Mouse (Mus musculus) spleen, adult 18-20 months (tissue): ENCODE results near the gene Tmbim1.

Experiments
- DNase-seq, 2 experiments: peaks; one replicate each; pipeline ENCODE4 v3.0.0; 2022; ENCODE audit warnings: mixed read lengths in 2 of 2

Tmbim1 gene

DNA sequence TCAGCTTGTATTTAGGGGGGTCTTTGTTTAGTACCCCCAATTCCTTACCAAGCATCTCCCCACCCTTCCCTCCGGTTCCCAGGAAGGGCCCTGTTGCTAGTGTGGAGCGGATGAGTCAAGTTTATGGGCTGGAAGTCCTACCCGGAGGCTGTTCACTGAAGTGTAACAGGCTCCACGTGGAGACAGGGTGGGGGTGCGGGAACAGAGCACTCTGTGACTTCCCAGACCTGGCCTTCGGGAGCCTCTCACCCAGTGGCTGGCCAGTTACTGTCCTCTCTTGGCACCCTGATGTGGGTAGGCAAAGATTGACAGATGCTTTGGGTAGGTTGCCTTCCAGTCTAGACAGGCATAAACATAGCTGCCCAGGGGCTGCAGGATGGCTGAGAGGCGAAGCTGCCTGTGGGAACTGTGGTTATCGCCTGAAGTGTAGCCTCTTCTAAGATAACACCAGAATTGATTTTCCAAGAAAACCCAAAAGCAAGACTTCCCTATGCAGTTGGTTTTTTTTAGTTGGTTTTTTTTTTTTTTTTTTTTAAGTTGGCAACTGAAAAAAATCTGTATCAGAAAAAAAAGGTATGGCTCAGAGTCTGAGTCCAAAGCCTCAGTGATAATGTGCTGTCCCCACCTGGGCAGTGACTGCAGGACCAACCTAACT lies 27.4 kb downstream of the Tmbim1 start:
- no peak for DNase-seq

DNA sequence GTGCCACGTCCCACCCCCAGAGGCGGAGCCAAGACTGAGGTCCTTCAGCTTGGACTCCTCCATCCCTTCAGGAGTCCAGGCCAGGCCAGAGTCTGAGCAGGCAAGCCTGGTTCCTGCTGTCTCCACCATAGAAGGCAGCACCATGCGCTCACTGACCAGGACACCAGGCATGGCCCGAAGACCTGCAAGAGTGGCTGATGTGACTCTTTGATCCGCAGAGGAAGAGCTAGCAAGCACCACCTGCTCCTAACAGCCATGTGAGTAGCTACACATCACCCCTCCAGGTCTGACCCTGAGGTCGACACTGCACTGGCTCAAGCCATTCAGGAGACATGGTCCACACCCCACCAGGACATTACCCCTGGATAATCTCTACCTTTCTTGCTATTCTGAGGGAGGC lies 28.4 kb downstream of the Tmbim1 start:
- no peak for DNase-seq

DNA sequence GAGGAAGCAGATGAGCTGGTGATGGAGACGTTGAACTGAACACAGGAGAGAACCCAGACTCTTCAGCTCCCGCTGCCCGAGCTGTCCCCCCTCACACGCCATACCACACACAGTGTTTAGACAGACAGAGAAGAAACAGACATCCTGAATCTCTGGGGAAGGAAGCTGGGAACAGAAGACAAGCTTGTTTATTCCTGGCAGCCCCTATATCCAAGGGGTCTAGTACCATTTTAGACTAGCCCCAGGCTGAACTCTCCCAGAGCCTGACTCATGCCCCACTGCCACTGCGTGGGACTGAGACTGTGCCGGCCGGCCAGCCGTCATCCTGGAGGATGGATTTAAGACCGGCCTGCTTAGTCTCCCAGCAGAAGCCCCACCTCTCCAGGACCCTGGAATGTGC lies 30.4 kb downstream of the Tmbim1 start:
- DNase-seq = no peak

GRCm38 (mm10) chr1:74271659-74272058 lies 33.8 kb downstream of the Tmbim1 start:
- DNase-seq = no peak

DNA sequence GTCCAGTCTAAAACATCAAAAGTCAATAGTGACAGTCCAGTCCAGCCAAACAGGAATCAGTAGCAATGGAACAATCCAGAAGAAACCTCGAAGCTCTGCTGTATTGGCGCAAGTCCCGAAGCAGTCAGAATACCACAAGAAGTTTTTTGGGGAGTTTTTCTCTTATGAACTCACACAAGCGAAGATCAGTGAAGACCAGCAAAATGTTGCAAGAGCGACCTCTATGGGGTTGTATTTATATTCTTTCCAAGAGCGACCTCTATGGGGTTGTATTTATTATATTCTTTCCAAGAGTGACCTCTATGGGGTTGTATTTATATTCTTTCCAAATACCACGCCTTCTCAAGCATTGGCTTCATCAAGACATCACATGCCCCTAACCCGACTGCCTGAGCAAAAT lies 36.7 kb downstream of the Tmbim1 start:
- no peak for DNase-seq

DNA sequence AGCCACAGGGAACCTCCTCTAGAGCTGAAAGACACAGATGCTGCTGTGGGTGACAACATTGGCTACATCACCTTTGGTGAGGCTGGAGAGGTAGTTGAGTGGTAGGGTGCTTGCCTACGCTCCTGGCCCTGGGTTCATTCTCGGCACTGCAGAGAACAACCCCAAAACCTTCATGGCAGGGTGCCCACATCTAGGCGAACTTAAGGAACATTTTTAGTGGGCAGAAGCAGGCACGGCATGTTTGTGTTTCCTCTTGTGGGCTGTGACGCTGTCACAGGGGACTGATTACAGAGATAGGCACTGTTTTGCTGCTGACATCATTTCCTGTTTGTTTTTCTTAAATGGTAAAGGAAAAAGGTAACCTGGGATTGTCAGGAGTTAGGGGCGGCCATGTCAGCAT lies 42.9 kb downstream of the Tmbim1 start:
- no peak for DNase-seq

- DNase-seq = no peak
Observed at GRCm38 (mm10) chr1:74256782-74257181, 48.6 kb downstream of the Tmbim1 start.

- no peak for DNase-seq
Observed at GRCm38 (mm10) chr1:74255704-74256345, 49.6 kb downstream of the Tmbim1 start.

DNA sequence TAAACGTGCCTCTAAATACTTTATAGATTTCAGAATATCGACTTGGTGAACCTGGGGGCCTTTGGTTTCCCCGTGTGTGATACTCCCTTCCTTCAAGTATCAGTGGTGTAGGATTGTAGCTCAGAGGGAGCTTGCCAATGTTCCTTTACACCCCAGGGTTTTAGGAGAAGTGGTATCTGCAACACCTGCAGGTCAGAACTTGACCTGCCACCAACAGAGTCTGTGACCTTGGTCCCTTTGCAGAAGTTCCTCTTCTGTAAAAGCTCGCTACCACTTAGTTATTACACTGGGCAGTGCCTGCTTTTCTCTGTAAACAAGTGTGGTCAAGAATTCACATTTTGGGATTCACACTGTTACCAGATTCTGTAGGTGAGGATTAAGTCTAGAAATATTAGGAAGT lies 55.3 kb downstream of the Tmbim1 start:
- DNase-seq = no peak

- peak in 1 of 2 experiments; percentile 18 for DNase-seq
Observed at GRCm38 (mm10) chr1:74249331-74249980, 56.0 kb downstream of the Tmbim1 start.

DNA sequence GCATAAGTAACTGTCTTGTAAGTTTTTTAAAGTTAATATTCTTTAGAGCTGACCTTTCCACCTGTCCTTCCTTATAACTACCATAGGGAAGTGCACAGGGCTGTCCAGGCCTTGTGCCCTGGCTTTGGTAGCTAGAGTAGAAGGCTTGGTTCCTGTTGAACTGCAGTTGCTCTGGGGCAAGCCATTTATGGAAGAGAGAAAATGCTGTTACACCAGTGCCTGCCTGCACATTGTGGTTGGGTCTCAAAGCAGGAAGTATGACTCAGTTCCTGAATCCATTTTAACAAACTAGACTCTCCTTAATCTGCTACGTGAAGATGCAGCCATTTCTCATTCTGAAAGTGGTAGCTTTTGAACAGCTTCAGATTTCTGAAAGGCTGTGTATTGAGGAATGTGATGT lies 56.6 kb downstream of the Tmbim1 start:
- peak; percentile 30 to 33 for DNase-seq

GRCm38 (mm10) chr1:74245525-74245924 lies 59.9 kb downstream of the Tmbim1 start:
- no peak for DNase-seq

GRCm38 (mm10) chr1:74240832-74241231 lies 64.6 kb downstream of the Tmbim1 start:
- DNase-seq = no peak

- DNase-seq = no peak
Observed at GRCm38 (mm10) chr1:74240311-74240710, 65.1 kb downstream of the Tmbim1 start.

- peak in 1 of 2 experiments; percentile 32 for DNase-seq
Observed at GRCm38 (mm10) chr1:74239618-74240017, 65.8 kb downstream of the Tmbim1 start.

DNA sequence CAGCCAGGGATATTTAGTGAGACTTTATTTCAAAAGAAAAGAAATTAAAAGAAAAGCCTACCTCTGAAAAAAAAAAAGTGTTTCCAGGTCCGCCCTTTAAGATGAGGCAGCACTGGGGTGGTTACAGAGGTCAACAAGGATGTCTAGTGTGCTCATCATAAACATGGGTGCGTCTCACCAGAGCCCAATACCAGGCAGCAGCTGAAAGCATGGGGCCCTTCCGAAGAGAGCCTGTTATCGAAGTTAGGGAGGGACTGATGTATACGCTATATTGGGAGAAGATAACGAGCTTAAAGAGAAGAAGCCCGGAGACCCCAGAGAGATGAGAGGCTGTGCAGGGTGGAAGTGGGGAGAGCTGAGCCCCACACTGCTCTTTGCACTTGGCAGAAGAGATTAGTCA lies 66.3 kb downstream of the Tmbim1 start:
- no peak for DNase-seq
